Mouse (Mus musculus) ES-Bruce4 (cell line): ENCODE data around the gene Nomo1.

ENCODE experiments used
- CTCF ChIP-seq: IDR thresholded peaks from one replicate; pipeline ENCODE4 v1.8.1; 2011; ENCODE audit warnings: low read depth, low read length
- EP300 ChIP-seq: IDR thresholded peaks from 2 replicates; pipeline ENCODE4 v1.6.1; 2011; ENCODE audit warnings: low read depth, low read length; ENCODE audit not compliant: insufficient read depth
- POLR2A ChIP-seq: IDR thresholded peaks from one replicate; pipeline ENCODE4 v1.8.1; 2011; ENCODE audit warnings: low read length; ENCODE audit not compliant: insufficient read depth

DNA sequence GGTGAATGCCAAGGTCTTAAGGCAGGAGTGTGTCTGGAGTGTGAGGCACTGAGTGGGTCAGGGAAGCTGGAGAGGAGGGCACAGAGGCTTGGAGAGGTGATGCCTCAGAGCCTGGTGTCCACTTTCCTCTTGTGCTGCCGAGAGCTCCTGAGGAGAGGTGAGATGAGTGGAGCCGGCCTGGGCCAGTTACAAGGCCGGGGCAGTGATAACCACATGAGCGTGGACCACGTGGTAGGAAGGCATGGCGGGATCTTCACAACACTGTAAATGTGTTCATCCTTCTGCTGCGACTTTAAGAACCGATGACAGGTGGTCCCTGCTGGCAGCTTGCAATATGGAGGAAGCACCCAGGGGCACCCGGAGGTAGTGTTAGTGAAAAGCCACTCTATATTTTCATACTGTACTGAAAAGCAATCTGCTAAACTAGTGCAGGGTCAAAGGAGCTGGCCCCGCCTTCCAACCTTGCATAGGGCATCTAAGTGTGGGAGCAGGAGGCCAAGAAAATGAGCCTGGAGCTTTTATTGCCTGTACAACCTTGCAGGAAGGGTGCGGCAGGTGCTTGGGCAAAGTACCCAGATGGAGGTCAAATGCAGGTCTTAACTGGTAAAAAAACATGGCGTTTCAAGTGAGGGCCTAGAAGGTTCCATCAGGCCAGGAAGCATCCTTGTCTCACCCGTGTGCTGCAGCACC, 14.5 kb downstream of the Nomo1 start:
- TF ChIP-seq EP300: no peak
- no peak for TF ChIP-seq CTCF
- TF ChIP-seq POLR2A: no peak
